Comparison of ENCODE assay signal across 8 mouse cellular contexts in the genomic region with DNA sequence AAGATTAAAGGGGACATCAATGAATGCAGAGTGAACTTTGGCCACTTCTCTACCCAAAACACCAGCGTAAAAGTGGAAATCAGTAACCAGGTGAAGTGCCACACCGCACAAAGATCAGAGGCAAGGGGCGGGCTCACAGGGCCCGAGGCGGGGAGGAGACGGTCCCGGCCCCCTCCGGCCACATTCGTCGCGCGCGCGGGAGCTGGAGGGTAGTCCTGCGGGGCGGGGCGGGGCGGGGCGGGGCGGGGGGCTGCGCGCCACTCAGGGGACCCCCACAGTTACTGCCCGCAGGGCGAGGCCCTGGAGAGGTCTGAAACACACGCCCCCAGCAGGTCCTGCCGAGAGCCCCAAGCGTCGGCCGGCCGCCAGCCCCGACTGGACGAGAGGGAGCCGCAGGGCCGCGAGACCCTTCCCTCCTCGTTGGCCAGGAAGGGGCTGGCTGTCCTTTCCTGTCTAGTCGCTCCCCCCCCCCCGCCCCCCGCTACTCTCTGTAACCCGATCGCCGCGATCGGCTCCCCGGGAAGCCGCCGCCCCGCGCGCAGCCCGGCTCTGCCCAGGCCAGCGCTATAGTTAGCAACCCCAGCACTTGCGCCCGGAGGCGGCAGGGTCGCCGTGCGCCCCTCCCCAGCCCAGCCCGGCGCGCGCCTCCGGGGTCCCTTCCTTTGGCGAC. TPM values are rescaled to one million over a fixed set of nuclear protein-coding genes. Genes with fewer than 3 reads are reported as not detected.
DNase-seq lines count a peak whose midpoint lies in the region; ATAC-seq and TF ChIP-seq lines count a peak whose summit lies in the region.

No protein-coding gene starts in this region.

- peak; percentile 90 for ATAC-seq in embryonic facial prominence, embryonic 14.5 days (ENCODE audit: low read depth)
- ATAC-seq in heart, embryonic 15.5 days (replicated peaks; ENCODE audit: insufficient number of reproducible peaks, insufficient read depth, low FRiP score, low read depth), result peak; percentile 84
- ATAC-seq in megakaryocyte, adult 5-6 weeks (ENCODE audit: poor library complexity, severe bottlenecking), result peak; percentile 32
- no peak for ATAC-seq in monocyte, adult 5-6 weeks (replicated peaks; ENCODE audit: insufficient number of reproducible peaks, low FRiP score, low TSS enrichment, poor library complexity, severe bottlenecking)

- no peaks in the 10 kb centered on the region for H3K36me3 ChIP-seq in embryonic facial prominence, embryonic 14.5 days (ENCODE audit: control insufficient read depth, insufficient read depth, low read length)
- H3K36me3 ChIP-seq in heart, embryonic 15.5 days, result no peaks in the 10 kb centered on the region
- H3K36me3 ChIP-seq in testis, adult 2 months (ENCODE audit: control insufficient read depth, insufficient read depth, low read length), result no peaks in the 10 kb centered on the region

- peak overlapping the region; percentile 92 for H3K9ac ChIP-seq in embryonic facial prominence, embryonic 14.5 days (ENCODE audit: low read depth, low read length)
- H3K9ac ChIP-seq in heart, embryonic 15.5 days, result peak overlapping the region; percentile 94

- under 1% methylated on average over 18 of the region's 64 CpGs for WGBS in embryonic facial prominence, embryonic 14.5 days
- WGBS in heart, embryonic 15.5 days, result under 1% methylated on average over 46 of the region's 64 CpGs

- peak overlapping the region; percentile 96 for H3K27ac ChIP-seq in embryonic facial prominence, embryonic 14.5 days (replicated peaks; ENCODE audit: low read depth, low read length)
- peak overlapping the region; percentile 99 for H3K27ac ChIP-seq in heart, embryonic 15.5 days
- peak overlapping the region; percentile 36; the same call in 1 of the 2 replicates for H3K27ac ChIP-seq in testis, adult 2 months (ENCODE audit: control insufficient read depth, insufficient read depth, low read depth, low read length)

- peak overlapping the region; percentile 91 for H3K4me3 ChIP-seq in embryonic facial prominence, embryonic 14.5 days (ENCODE audit: low read depth, low read length)
- peak overlapping the region; percentile 93 for H3K4me3 ChIP-seq in heart, embryonic 15.5 days
- peak overlapping the region; percentile 77 for H3K4me3 ChIP-seq in testis, adult 2 months (ENCODE audit: control insufficient read depth, low read depth, low read length)

- no peak for TF ChIP-seq POLR2A in testis, adult 2 months (IDR thresholded peaks at IDR 0.05; ENCODE audit: control insufficient read depth, low read depth, low read length)

- H3K4me2 ChIP-seq in embryonic facial prominence, embryonic 14.5 days (ENCODE audit: low read depth, low read length), result peak overlapping the region; percentile 69
- H3K4me2 ChIP-seq in heart, embryonic 15.5 days, result peak overlapping the region; percentile 70

- DNase-seq in 416B (ENCODE audit: low read depth), result peak; percentile 58
- peak; percentile 6 for DNase-seq in T-cell, adult 2 months (ENCODE audit: low spot score)
- DNase-seq in embryonic facial prominence, embryonic 14.5 days (ENCODE audit: low spot score), result peak; percentile 84
- DNase-seq in kidney, postnatal 14 days, result peak; percentile 88

- H3K4me1 ChIP-seq in embryonic facial prominence, embryonic 14.5 days (ENCODE audit: control insufficient read depth, insufficient read depth, low read length), result peaks cover 13% of the 10 kb centered on the region; the same call in 1 of the 2 replicates
- peaks cover 16% of the 10 kb centered on the region for H3K4me1 ChIP-seq in heart, embryonic 15.5 days (replicated peaks)
- H3K4me1 ChIP-seq in testis, adult 2 months (ENCODE audit: control insufficient read depth, insufficient read depth, low read length), result peaks cover 4% of the 10 kb centered on the region; the same call in 1 of the 2 replicates

- no peak for TF ChIP-seq CTCF in testis, adult 2 months (IDR thresholded peaks at IDR 0.05; ENCODE audit: control insufficient read depth, insufficient read depth, insufficient replicate concordance, low read depth, low read length)

- no peaks in the 10 kb centered on the region for H3K27me3 ChIP-seq in embryonic facial prominence, embryonic 14.5 days (replicated peaks; ENCODE audit: control insufficient read depth, insufficient read depth, low read length)
- no peaks in the 10 kb centered on the region for H3K27me3 ChIP-seq in heart, embryonic 15.5 days
- no peaks in the 10 kb centered on the region; the same call in 1 of the 2 replicates for H3K27me3 ChIP-seq in testis, adult 2 months (ENCODE audit: control insufficient read depth, insufficient read depth, low read length)

- no peaks in the 10 kb centered on the region for H3K9me3 ChIP-seq in embryonic facial prominence, embryonic 14.5 days (ENCODE audit: control insufficient read depth, low read length)
- H3K9me3 ChIP-seq in heart, embryonic 15.5 days (replicated peaks), result no peaks in the 10 kb centered on the region

RNA-seq across cellular contexts. Expression of gene Rbms1, which starts 0.9 kb away (rescaled TPM):
- polyA plus RNA-seq in embryonic facial prominence, embryonic 14.5 days (2014; fragmentation: Nextera tagmentation; extraction: Ambion mirVana), result 101 and 116 TPM in 2 replicates
- polyA plus RNA-seq in heart, embryonic 15.5 days (2015; fragmentation: Nextera tagmentation; extraction: Ambion mirVana), result 72.6 and 106 TPM in 2 replicates
- total RNA-seq in megakaryocyte, adult 5-6 weeks (2015), result 110 and 115 TPM in 2 replicates
- 97.8 and 105 TPM in 2 replicates for total RNA-seq in megakaryocyte, adult 5-6 weeks (2017)
- polyA plus RNA-seq in testis, adult 2 months (2012; rRNA removed), result 284 and 297 TPM in 2 replicates
- 91.2 to 110 TPM (median 106 TPM) in 3 replicates for total RNA-seq in monocyte, adult 5-6 weeks (2017)

Comparison
In these comparisons a context has a peak if more than half of its experiments do, and no peak if none do; other contexts are left out.
1. DNase-seq: peak in every context shown above with its lines; median percentile 88 in kidney, postnatal 14 days; 84 in embryonic facial prominence, embryonic 14.5 days; 58 in 416B; 6 in T-cell, adult 2 months.
2. H3K27ac ChIP-seq: peak in every context shown above with its lines; median percentile 99 in heart, embryonic 15.5 days; 96 in embryonic facial prominence, embryonic 14.5 days; 36 in testis, adult 2 months.